Mouse (Mus musculus) cortical plate, adult 2 months (tissue): Measurements from ENCODE around the gene Setd1b.

ENCODE experiments used
- CTCF ChIP-seq: fragments of 200-500 bp; IDR thresholded peaks from 2 replicates; pipeline ENCODE4 v1.5.1; 2011; ENCODE audit warnings: mild to moderate bottlenecking, control low read depth, low read length; ENCODE audit not compliant: insufficient read depth; ENCODE audit errors: extremely low read depth
- POLR2A ChIP-seq: fragments of 200-500 bp; IDR thresholded peaks from 2 replicates; pipeline ENCODE4 v1.6.1; 2011; ENCODE audit warnings: mild to moderate bottlenecking, low read length, control low read depth; ENCODE audit not compliant: insufficient read depth; ENCODE audit errors: extremely low read depth

GRCm38 (mm10) chr5:123137044-123137909, 4.7 kb upstream of the Setd1b start:
- TF ChIP-seq CTCF: no peak
- TF ChIP-seq POLR2A: no peak
